Mouse (Mus musculus): Measurements from ENCODE around the gene Slc6a6. TPM values are rescaled to one million over a fixed set of nuclear protein-coding genes. Genes with fewer than 3 reads are reported as not detected.

Slc6a6 gene
- total and polyA plus RNA-seq, 2 experiments from 2014 or later: 95.3 to 116 TPM

- Histone ChIP-seq H3K4me3 (ENCODE audit: low read depth, low read length) (no peak overlapping the region), H3K27me3 (ENCODE audit: control insufficient read depth, insufficient read depth, low read length) (no peaks in the 10 kb centered on the region), H3K36me3 (replicated peaks; ENCODE audit: control insufficient read depth, insufficient read depth, low read length) (peaks cover 29% of the 10 kb centered on the region), H3K4me2 (ENCODE audit: low read depth, low read length) (no peak overlapping the region), H3K9me3 (replicated peaks; ENCODE audit: control insufficient read depth, low read length) (no peaks in the 10 kb centered on the region), H3K27ac (ENCODE audit: low read depth) (peak overlapping the region; percentile 36), H3K4me1 (ENCODE audit: control insufficient read depth, insufficient read depth) (no peaks in the 10 kb centered on the region; the same call in 1 of the 2 replicates), H3K9ac (replicated peaks; ENCODE audit: low read depth, low read length) (no peak overlapping the region)
- DNase-seq (ENCODE audit: low spot score) (no peak), ATAC-seq (ENCODE audit: insufficient read depth, low read depth) (no peak)
- WGBS: 75% methylated on average over 3 of the region's 3 CpGs
- no peak for TF ChIP-seq EP300 (IDR thresholded peaks at IDR 0.05; ENCODE audit: low read depth)
- no peak for TF ChIP-seq CTCF (IDR thresholded peaks at IDR 0.05; ENCODE audit: low read depth)
Measured at GRCm38 (mm10) chr6:91718603-91719002, 34.8 kb downstream of the Slc6a6 start.

GRCm38 (mm10) chr6:91719042-91719747 lies 35.3 kb downstream of the Slc6a6 start:
- H3K27ac ChIP-seq (ENCODE audit: low read depth): peak overlapping the region; percentile 36
- TF ChIP-seq EP300 (IDR thresholded peaks at IDR 0.05; ENCODE audit: low read depth) (no peak), CTCF (IDR thresholded peaks at IDR 0.05; ENCODE audit: low read depth) (no peak)
- no peaks in the 10 kb centered on the region; the same call in 1 of the 2 replicates for H3K4me1 ChIP-seq (ENCODE audit: control insufficient read depth, insufficient read depth)
- WGBS: 61% methylated on average over 6 of the region's 6 CpGs
- no peak for DNase-seq (ENCODE audit: low spot score)
- H3K27me3 ChIP-seq (ENCODE audit: control insufficient read depth, insufficient read depth, low read length): no peaks in the 10 kb centered on the region
- H3K9me3 ChIP-seq (replicated peaks; ENCODE audit: control insufficient read depth, low read length): no peaks in the 10 kb centered on the region
- H3K4me2 ChIP-seq (ENCODE audit: low read depth, low read length): no peak overlapping the region
- 0 out of 2 replicates have a peak, but pooled peaks have one; percentile 15 for ATAC-seq (ENCODE audit: insufficient read depth, low read depth)
- H3K4me3 ChIP-seq (ENCODE audit: low read depth, low read length): no peak overlapping the region
- no peak overlapping the region for H3K9ac ChIP-seq (replicated peaks; ENCODE audit: low read depth, low read length)
- H3K36me3 ChIP-seq (replicated peaks; ENCODE audit: control insufficient read depth, insufficient read depth, low read length): peaks cover 32% of the 10 kb centered on the region

DNA sequence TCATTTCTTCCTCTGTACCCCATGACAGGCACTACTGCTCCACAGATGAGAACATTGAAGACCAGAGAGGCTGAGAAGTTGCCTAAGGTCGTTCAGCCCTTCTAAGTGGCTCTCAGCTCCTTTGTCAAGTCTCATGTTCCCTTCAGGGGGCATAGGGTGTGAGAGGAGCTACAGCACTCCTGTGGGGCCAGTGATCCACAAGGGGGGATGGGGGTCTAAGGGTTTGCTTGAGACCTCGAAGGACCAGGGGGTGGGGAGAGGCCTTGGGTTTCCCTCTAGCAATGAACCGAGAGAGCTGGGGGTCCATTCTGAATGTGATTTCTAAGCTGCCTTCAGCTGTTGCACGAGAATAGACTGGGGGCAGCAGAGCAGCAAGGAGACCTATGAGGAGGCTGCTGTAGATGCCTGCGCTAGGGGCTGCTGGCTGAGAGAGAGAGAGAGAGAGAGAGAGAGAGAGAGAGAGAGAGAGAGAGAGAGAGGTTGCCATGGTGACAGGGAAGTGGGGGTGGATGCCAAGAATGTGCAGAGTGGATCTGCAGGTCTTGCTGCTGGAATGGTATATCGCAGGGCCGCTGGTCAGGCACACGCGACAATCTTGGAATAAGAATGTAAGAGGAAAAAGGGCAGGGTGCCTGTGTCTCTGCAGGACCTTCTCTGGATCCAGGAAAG lies 36.1 kb downstream of the Slc6a6 start:
- Histone ChIP-seq H3K27ac (ENCODE audit: low read depth) (peak overlapping the region; percentile 36), H3K9me3 (replicated peaks; ENCODE audit: control insufficient read depth, low read length) (no peaks in the 10 kb centered on the region), H3K9ac (replicated peaks; ENCODE audit: low read depth, low read length) (0 out of 2 replicates have a peak overlapping the region, but pooled peaks have one; percentile 4), H3K4me1 (ENCODE audit: control insufficient read depth, insufficient read depth) (no peaks in the 10 kb centered on the region; the same call in 1 of the 2 replicates), H3K4me2 (ENCODE audit: low read depth, low read length) (no peak overlapping the region), H3K36me3 (replicated peaks; ENCODE audit: control insufficient read depth, insufficient read depth, low read length) (peaks cover 40% of the 10 kb centered on the region), H3K4me3 (ENCODE audit: low read depth, low read length) (no peak overlapping the region), H3K27me3 (ENCODE audit: control insufficient read depth, insufficient read depth, low read length) (no peaks in the 10 kb centered on the region)
- TF ChIP-seq CTCF (IDR thresholded peaks at IDR 0.05; ENCODE audit: low read depth): no peak
- TF ChIP-seq EP300 (IDR thresholded peaks at IDR 0.05; ENCODE audit: low read depth): no peak
- no peak for DNase-seq (ENCODE audit: low spot score)
- WGBS: 31% methylated on average over 9 of the region's 9 CpGs
- ATAC-seq (ENCODE audit: insufficient read depth, low read depth): no peak

- ATAC-seq (ENCODE audit: insufficient read depth, low read depth) (no peak), DNase-seq (ENCODE audit: low spot score) (no peak)
- Histone ChIP-seq H3K9me3 (replicated peaks; ENCODE audit: control insufficient read depth, low read length) (no peaks in the 10 kb centered on the region), H3K4me2 (ENCODE audit: low read depth, low read length) (no peak overlapping the region), H3K27me3 (ENCODE audit: control insufficient read depth, insufficient read depth, low read length) (no peaks in the 10 kb centered on the region), H3K4me1 (ENCODE audit: control insufficient read depth, insufficient read depth) (no peaks in the 10 kb centered on the region; the same call in 1 of the 2 replicates), H3K36me3 (replicated peaks; ENCODE audit: control insufficient read depth, insufficient read depth, low read length) (peaks cover 46% of the 10 kb centered on the region), H3K27ac (ENCODE audit: low read depth) (peak overlapping the region; percentile 36), H3K4me3 (ENCODE audit: low read depth, low read length) (no peak overlapping the region), H3K9ac (replicated peaks; ENCODE audit: low read depth, low read length) (no peak overlapping the region)
- TF ChIP-seq CTCF (IDR thresholded peaks at IDR 0.05; ENCODE audit: low read depth) (no peak), EP300 (IDR thresholded peaks at IDR 0.05; ENCODE audit: low read depth) (no peak)
- 67% methylated on average over 4 of the region's 4 CpGs for WGBS
Measured at GRCm38 (mm10) chr6:91720588-91721214, 36.8 kb downstream of the Slc6a6 start.

- H3K36me3 ChIP-seq (replicated peaks; ENCODE audit: control insufficient read depth, insufficient read depth, low read length): peaks cover 50% of the 10 kb centered on the region
- 53% methylated on average over 12 of the region's 12 CpGs for WGBS
Measured at GRCm38 (mm10) chr6:91721215-91721701, 37.4 kb downstream of the Slc6a6 start.

More at GRCm38 (mm10) chr6:91721215-91721701, 37.4 kb downstream of the Slc6a6 start:
- peak; percentile 97 for TF ChIP-seq EP300 (IDR thresholded peaks at IDR 0.05; ENCODE audit: low read depth)
- no peak for TF ChIP-seq CTCF (IDR thresholded peaks at IDR 0.05; ENCODE audit: low read depth)
- Histone ChIP-seq H3K4me3 (ENCODE audit: low read depth, low read length) (no peak overlapping the region), H3K27me3 (ENCODE audit: control insufficient read depth, insufficient read depth, low read length) (no peaks in the 10 kb centered on the region), H3K27ac (ENCODE audit: low read depth) (no peak overlapping the region; the same call in 1 of the 2 replicates), H3K4me1 (ENCODE audit: control insufficient read depth, insufficient read depth) (no peaks in the 10 kb centered on the region; the same call in 1 of the 2 replicates), H3K4me2 (ENCODE audit: low read depth, low read length) (no peak overlapping the region), H3K9me3 (replicated peaks; ENCODE audit: control insufficient read depth, low read length) (no peaks in the 10 kb centered on the region), H3K9ac (replicated peaks; ENCODE audit: low read depth, low read length) (no peak overlapping the region)
- DNase-seq (ENCODE audit: low spot score): peak; percentile 39
- peak; percentile 77 for ATAC-seq (ENCODE audit: insufficient read depth, low read depth)

Data from heart, postnatal 0 days (tissue).